Mouse (Mus musculus) kidney, embryonic 14.5 days (tissue): ENCODE measurements around the gene Mical1. TPM values are rescaled to one million over a fixed set of nuclear protein-coding genes. Genes with fewer than 3 reads are reported as not detected.

ENCODE experiments used
- ATAC-seq: fragments of 200-750 bp; cut with Nextera tagmentation; 2 replicates; pipeline ENCODE4 v1.8.0; 2017; ENCODE audit warnings: moderate number of reproducible peaks, mild to moderate bottlenecking, moderate TSS enrichment, moderate library complexity; ENCODE audit not compliant: low FRiP score, low TSS enrichment
- H3K27ac ChIP-seq: fragments of 300-500 bp; sonication (generic); 2 replicates; pipeline ENCODE4 v1.5.1; 2014; ENCODE audit warnings: low read depth, mild to moderate bottlenecking, low read length, moderate library complexity, mixed read lengths
- H3K27me3 ChIP-seq: fragments of 300-500 bp; sonication (generic); 2 replicates; pipeline ENCODE4 v1.6.1; 2014; ENCODE audit warnings: mild to moderate bottlenecking, low read length; ENCODE audit not compliant: control insufficient read depth, insufficient read depth
- H3K36me3 ChIP-seq: fragments of 300-500 bp; sonication (generic); 2 replicates; pipeline ENCODE4 v1.6.1; 2014; ENCODE audit warnings: low read length, mixed read lengths; ENCODE audit not compliant: control insufficient read depth, insufficient read depth
- H3K4me1 ChIP-seq: fragments of 300-500 bp; sonication (generic); 2 replicates; pipeline ENCODE4 v1.6.1; 2014; ENCODE audit warnings: low read length, mixed read lengths; ENCODE audit not compliant: control insufficient read depth, insufficient read depth
- H3K4me2 ChIP-seq: fragments of 300-500 bp; sonication (generic); replicated peaks from 2 replicates; pipeline ENCODE4 v1.6.1; 2014; ENCODE audit warnings: low read depth, mild to moderate bottlenecking, low read length
- H3K4me3 ChIP-seq: fragments of 300-500 bp; sonication (generic); 2 replicates; pipeline ENCODE4 v1.5.1; 2014; ENCODE audit warnings: mild to moderate bottlenecking, low read length
- H3K9ac ChIP-seq: fragments of 300-500 bp; sonication (generic); 2 replicates; pipeline ENCODE4 v1.6.1; 2014; ENCODE audit warnings: low read depth, mild to moderate bottlenecking, low read length, moderate library complexity
- H3K9me3 ChIP-seq: fragments of 300-500 bp; sonication (generic); 2 replicates; pipeline ENCODE4 v1.6.1; 2016; ENCODE audit warnings: low read length; ENCODE audit not compliant: control insufficient read depth
- WGBS: fragments of 180-500 bp; shearing (Covaris S2); extraction: QIAGEN DNeasy Blood & Tissue Kit; methylation state at CpG from one replicate; pipeline ENCODE4 v1.1.7; 2014; 5-methylcytosine and 5-hydroxymethylcytosine counted together
- polyA plus RNA-seq: library from polyadenylated mRNA; unstranded; fragments of >200 nt; fragmentation: Nextera tagmentation; extraction: Ambion mirVana; gene quantifications from 2 replicates; pipeline ENCODE4 v1.2.1, GENCODE M21; 2014

Gene Mical1
- polyA plus RNA-seq, 1 experiment from 2014 or later: 33.6 TPM

GRCm38 (mm10) chr10:41485778-41486177 is 9.7 kb downstream of the Mical1 start:
- ATAC-seq: no peak
- 82% methylated on average over 16 of the region's 16 CpGs for WGBS
- no peak overlapping the region for H3K27ac ChIP-seq
- H3K36me3 ChIP-seq: peaks cover 66% of the 10 kb centered on the region
- no peak overlapping the region for H3K4me2 ChIP-seq
- no peaks in the 10 kb centered on the region for H3K9me3 ChIP-seq
- no peak overlapping the region for H3K4me3 ChIP-seq
- H3K27me3 ChIP-seq: no peaks in the 10 kb centered on the region
- peaks cover 15% of the 10 kb centered on the region; the same call in 1 of the 2 replicates for H3K4me1 ChIP-seq
- H3K9ac ChIP-seq: no peak overlapping the region

- H3K27me3 ChIP-seq: no peaks in the 10 kb centered on the region
- H3K9me3 ChIP-seq: no peaks in the 10 kb centered on the region
- H3K4me2 ChIP-seq: no peak overlapping the region
- no peak overlapping the region for H3K9ac ChIP-seq
- no peak overlapping the region for H3K4me3 ChIP-seq
- no peak for ATAC-seq
- H3K27ac ChIP-seq: no peak overlapping the region
- WGBS: 86% methylated on average over 14 of the region's 14 CpGs
- H3K4me1 ChIP-seq: peaks cover 15% of the 10 kb centered on the region; the same call in 1 of the 2 replicates
- peaks cover 62% of the 10 kb centered on the region for H3K36me3 ChIP-seq
Observed at GRCm38 (mm10) chr10:41486506-41487170, 10.5 kb downstream of the Mical1 start.

GRCm38 (mm10) chr10:41488877-41489276 is 12.8 kb downstream of the Mical1 start:
- Histone ChIP-seq H3K27ac (no peak overlapping the region), H3K4me2 (peak overlapping the region; percentile 98), H3K9me3 (no peaks in the 10 kb centered on the region), H3K4me3 (peak overlapping the region; percentile 71), H3K27me3 (no peaks in the 10 kb centered on the region), H3K36me3 (peaks cover 41% of the 10 kb centered on the region), H3K4me1 (peaks cover 15% of the 10 kb centered on the region; the same call in 1 of the 2 replicates), H3K9ac (peak overlapping the region; percentile 73; the same call in 1 of the 2 replicates)
- WGBS: 39% methylated on average over 7 of the region's 7 CpGs
- no peak for ATAC-seq

GRCm38 (mm10) chr10:41489294-41489693 is 13.2 kb downstream of the Mical1 start:
- H3K9me3 ChIP-seq: no peaks in the 10 kb centered on the region
- H3K27ac ChIP-seq: peak overlapping the region; percentile 48; the same call in 1 of the 2 replicates
- peak overlapping the region; percentile 71 for H3K4me3 ChIP-seq
- H3K27me3 ChIP-seq: no peaks in the 10 kb centered on the region
- peaks cover 15% of the 10 kb centered on the region; the same call in 1 of the 2 replicates for H3K4me1 ChIP-seq
- peak; percentile 12; the same call in 1 of the 2 replicates for ATAC-seq
- H3K36me3 ChIP-seq: peaks cover 37% of the 10 kb centered on the region
- WGBS: 19% methylated on average over 8 of the region's 8 CpGs
- H3K4me2 ChIP-seq: peak overlapping the region; percentile 98
- peak overlapping the region; percentile 73 for H3K9ac ChIP-seq

- Histone ChIP-seq H3K36me3 (peaks cover 32% of the 10 kb centered on the region), H3K4me3 (peak within 1 kb of the TSS; percentile 71), H3K27ac (peak within 1 kb of the TSS; percentile 48; the same call in 1 of the 2 replicates), H3K4me1 (peaks cover 15% of the 10 kb centered on the region; the same call in 1 of the 2 replicates), H3K4me2 (peak within 1 kb of the TSS; percentile 98), H3K9ac (peak within 1 kb of the TSS; percentile 73), H3K27me3 (no peaks in the 10 kb centered on the region), H3K9me3 (no peaks in the 10 kb centered on the region)
- under 1% methylated on average over 50 of the region's 50 CpGs for WGBS
- peak; percentile 95 for ATAC-seq
Observed at GRCm38 (mm10) chr10:41489708-41490517, 13.8 kb downstream of the Mical1 start, which contains the start of the genes Smpd2 and Ppil6. TSS of gene Smpd2 (minus strand) at chr10:41490369. TSS of gene Ppil6 (plus strand) at chr10:41490439.

GRCm38 (mm10) chr10:41490518-41490873 is 14.4 kb downstream of the Mical1 start:
- Histone ChIP-seq H3K9ac (peak overlapping the region; percentile 73), H3K36me3 (peaks cover 26% of the 10 kb centered on the region), H3K4me1 (peaks cover 15% of the 10 kb centered on the region; the same call in 1 of the 2 replicates), H3K9me3 (no peaks in the 10 kb centered on the region), H3K4me2 (peak overlapping the region; percentile 98), H3K27me3 (no peaks in the 10 kb centered on the region), H3K27ac (no peak overlapping the region), H3K4me3 (peak overlapping the region; percentile 71)
- WGBS: under 1% methylated on average over 29 of the region's 29 CpGs
- no peak for ATAC-seq

- Histone ChIP-seq H3K27ac (no peak overlapping the region), H3K9ac (no peak overlapping the region), H3K9me3 (no peaks in the 10 kb centered on the region), H3K27me3 (no peaks in the 10 kb centered on the region), H3K4me1 (peaks cover 15% of the 10 kb centered on the region; the same call in 1 of the 2 replicates), H3K4me2 (peak overlapping the region; percentile 98), H3K4me3 (no peak overlapping the region), H3K36me3 (peaks cover 20% of the 10 kb centered on the region)
- ATAC-seq: no peak
- WGBS: 59% methylated on average over 4 of the region's 4 CpGs
Observed at GRCm38 (mm10) chr10:41491111-41491510, 15.0 kb downstream of the Mical1 start.

GRCm38 (mm10) chr10:41500941-41501340 is 24.8 kb downstream of the Mical1 start:
- H3K27ac ChIP-seq: no peak overlapping the region
- no peak overlapping the region for H3K4me3 ChIP-seq
- H3K9me3 ChIP-seq: no peaks in the 10 kb centered on the region
- no peaks in the 10 kb centered on the region for H3K27me3 ChIP-seq
- WGBS: 73% methylated on average over 4 of the region's 4 CpGs
- H3K4me2 ChIP-seq: no peak overlapping the region
- ATAC-seq: no peak
- no peak overlapping the region for H3K9ac ChIP-seq
- no peaks in the 10 kb centered on the region for H3K36me3 ChIP-seq
- H3K4me1 ChIP-seq: no peaks in the 10 kb centered on the region
